Mouse (Mus musculus) c-Kit-negative CD71-positive TER-119-positive erythroid progenitor cells, embryonic 14.5 days (primary cell): Measurements from ENCODE around the gene Uba5.

Source experiments
- DNase-seq: peaks from one replicate; pipeline ENCODE4 v3.0.0-alpha.2; 2013; ENCODE audit warnings: low read depth, low spot score

The Uba5 gene

GRCm38 (mm10) chr9:104063244-104063961 lies 469 bp upstream of the Uba5 start, which contains the start of gene Acad11:
Gene Acad11 (plus strand): TSS chr9:104063377.
- DNase-seq: peak; percentile 80

- no peak for DNase-seq
Observed at GRCm38 (mm10) chr9:104051028-104051427, 11.9 kb downstream of the Uba5 start.

- DNase-seq: no peak
Observed at GRCm38 (mm10) chr9:104043676-104044075, 19.3 kb downstream of the Uba5 start.

- DNase-seq: no peak
Observed at GRCm38 (mm10) chr9:104040362-104040761, 22.6 kb downstream of the Uba5 start, which contains the start of gene Gm28305. Gene Gm28305 (plus strand): TSS chr9:104040662.

GRCm38 (mm10) chr9:104039742-104040141 lies 23.2 kb downstream of the Uba5 start:
- no peak for DNase-seq

- no peak for DNase-seq
Observed at GRCm38 (mm10) chr9:104039031-104039695, 23.8 kb downstream of the Uba5 start.

- DNase-seq: no peak
Observed at GRCm38 (mm10) chr9:104038266-104038665, 24.7 kb downstream of the Uba5 start.

GRCm38 (mm10) chr9:104035261-104036015 lies 27.5 kb downstream of the Uba5 start:
- peak; percentile 19 for DNase-seq

GRCm38 (mm10) chr9:104034718-104035117 lies 28.2 kb downstream of the Uba5 start:
- no peak for DNase-seq

- no peak for DNase-seq
Observed at GRCm38 (mm10) chr9:104034231-104034630, 28.7 kb downstream of the Uba5 start.

GRCm38 (mm10) chr9:104029861-104030260 lies 33.1 kb downstream of the Uba5 start:
- no peak for DNase-seq

GRCm38 (mm10) chr9:104027186-104027585 lies 35.7 kb downstream of the Uba5 start:
- no peak for DNase-seq

GRCm38 (mm10) chr9:104021026-104021425 lies 41.9 kb downstream of the Uba5 start:
- DNase-seq: no peak

- DNase-seq: no peak
Observed at GRCm38 (mm10) chr9:104014526-104014925, 48.4 kb downstream of the Uba5 start.

GRCm38 (mm10) chr9:104002913-104003330 lies 60.0 kb downstream of the Uba5 start:
- DNase-seq: no peak

GRCm38 (mm10) chr9:104001921-104002859 lies 60.7 kb downstream of the Uba5 start, which contains the start of gene Nphp3:
Gene Nphp3 (plus strand): TSS chr9:104002544.
- peak; percentile 58 for DNase-seq

- DNase-seq: no peak
Observed at GRCm38 (mm10) chr9:104000601-104001000, 62.3 kb downstream of the Uba5 start.
